Comparison of ENCODE assay signal across 8 mouse cellular contexts in the genomic region with DNA sequence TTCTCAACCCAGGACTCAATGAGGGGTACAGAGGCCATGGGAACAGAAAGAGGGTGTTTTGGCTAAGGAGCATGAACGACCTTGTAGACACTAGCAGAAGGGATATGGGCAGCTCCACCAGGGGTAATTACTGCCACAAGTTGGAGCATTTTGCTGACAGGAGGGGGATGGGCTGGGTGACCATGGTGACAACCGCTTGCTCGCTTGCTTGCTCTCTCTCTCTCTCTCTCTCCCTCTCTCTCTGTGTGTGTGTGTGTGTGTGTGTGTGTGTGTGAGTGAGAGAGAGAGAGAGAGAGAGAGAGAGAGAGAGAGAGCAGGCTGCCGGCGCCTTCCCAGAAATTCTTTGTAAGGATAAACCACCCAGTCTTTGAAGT.
DNase-seq lines count a peak whose midpoint lies in the region; ATAC-seq and TF ChIP-seq lines count a peak whose summit lies in the region.

No protein-coding gene starts in this region.

- no peak overlapping the region for H3K4me2 ChIP-seq in lung, embryonic 15.5 days
- no peak overlapping the region for H3K4me2 ChIP-seq in embryonic facial prominence, embryonic 14.5 days (ENCODE audit: low read depth, low read length)
- H3K4me2 ChIP-seq in midbrain, embryonic 15.5 days = peak overlapping the region; percentile 15

- H3K27ac ChIP-seq in lung, embryonic 15.5 days = 0 out of 2 replicates have a peak overlapping the region, but pooled peaks have one; percentile 36
- peak overlapping the region; percentile 68; the same call in 1 of the 2 replicates for H3K27ac ChIP-seq in embryonic facial prominence, embryonic 14.5 days (replicated peaks; ENCODE audit: low read depth, low read length)
- no peak overlapping the region; the same call in 1 of the 2 replicates for H3K27ac ChIP-seq in kidney, adult 2 months (ENCODE audit: insufficient read depth, low read depth, low read length)
- H3K27ac ChIP-seq in midbrain, embryonic 15.5 days = peak overlapping the region; percentile 57

- no peak for TF ChIP-seq CTCF in kidney, adult 2 months (conservative IDR thresholded peaks at IDR 0.05; ENCODE audit: insufficient read depth, insufficient read length, low read depth, low read length)

- H3K36me3 ChIP-seq in lung, embryonic 15.5 days = no peaks in the 10 kb centered on the region
- H3K36me3 ChIP-seq in embryonic facial prominence, embryonic 14.5 days (ENCODE audit: control insufficient read depth, insufficient read depth, low read length) = no peaks in the 10 kb centered on the region
- H3K36me3 ChIP-seq in kidney, adult 2 months (ENCODE audit: control insufficient read depth, insufficient read depth, low read length) = no peaks in the 10 kb centered on the region
- H3K36me3 ChIP-seq in midbrain, embryonic 15.5 days (replicated peaks) = no peaks in the 10 kb centered on the region

- peaks cover 53% of the 10 kb centered on the region for H3K4me1 ChIP-seq in lung, embryonic 15.5 days
- peaks cover 18% of the 10 kb centered on the region for H3K4me1 ChIP-seq in embryonic facial prominence, embryonic 14.5 days (ENCODE audit: control insufficient read depth, insufficient read depth, low read length)
- peaks cover 36% of the 10 kb centered on the region for H3K4me1 ChIP-seq in kidney, adult 2 months (ENCODE audit: control insufficient read depth, insufficient read depth, low read length)
- H3K4me1 ChIP-seq in midbrain, embryonic 15.5 days = peaks cover 24% of the 10 kb centered on the region

- no peaks in the 10 kb centered on the region for H3K27me3 ChIP-seq in lung, embryonic 15.5 days
- no peaks in the 10 kb centered on the region for H3K27me3 ChIP-seq in embryonic facial prominence, embryonic 14.5 days (replicated peaks; ENCODE audit: control insufficient read depth, insufficient read depth, low read length)
- no peaks in the 10 kb centered on the region for H3K27me3 ChIP-seq in kidney, adult 2 months (replicated peaks; ENCODE audit: control insufficient read depth, insufficient read depth, low read length)
- H3K27me3 ChIP-seq in midbrain, embryonic 15.5 days (replicated peaks) = no peaks in the 10 kb centered on the region

- H3K9ac ChIP-seq in lung, embryonic 15.5 days = no peak overlapping the region
- no peak overlapping the region for H3K9ac ChIP-seq in embryonic facial prominence, embryonic 14.5 days (ENCODE audit: low read depth, low read length)
- no peak overlapping the region for H3K9ac ChIP-seq in midbrain, embryonic 15.5 days

- no peak overlapping the region for H3K4me3 ChIP-seq in lung, embryonic 15.5 days
- no peak overlapping the region for H3K4me3 ChIP-seq in embryonic facial prominence, embryonic 14.5 days (ENCODE audit: low read depth, low read length)
- no peak overlapping the region for H3K4me3 ChIP-seq in kidney, adult 2 months (ENCODE audit: insufficient read depth, low read depth, low read length)
- no peak overlapping the region for H3K4me3 ChIP-seq in midbrain, embryonic 15.5 days

- ATAC-seq in lung, embryonic 15.5 days (ENCODE audit: borderline replicate concordance, extremely low read depth, low FRiP score, low TSS enrichment) = no peak; the same call in 1 of the 2 replicates
- peak; percentile 8; the same call in 1 of the 2 replicates for ATAC-seq in embryonic facial prominence, embryonic 14.5 days (ENCODE audit: low read depth)
- ATAC-seq in midbrain, embryonic 15.5 days (replicated peaks) = peak; percentile 57
- no peak for ATAC-seq in erythroid progenitor cell, adult 5-6 weeks (replicated peaks; ENCODE audit: low FRiP score, poor library complexity, severe bottlenecking)

- 10% methylated on average over 5 of the region's 5 CpGs for WGBS in lung, embryonic 15.5 days
- 14% methylated on average over 5 of the region's 5 CpGs for WGBS in embryonic facial prominence, embryonic 14.5 days
- WGBS in kidney, adult 2 months = 48% methylated on average over 5 of the region's 5 CpGs
- WGBS in midbrain, embryonic 15.5 days = 3% methylated on average over 5 of the region's 5 CpGs

- DNase-seq in lung, postnatal 25 days (ENCODE audit: low spot score) = no peak
- DNase-seq in embryonic facial prominence, embryonic 14.5 days (ENCODE audit: low spot score) = peak; percentile 73
- DNase-seq in kidney, adult 2 months = peak; percentile 59
- no peak for DNase-seq in cerebellum, adult 9-11 months
- DNase-seq in layer of hippocampus, adult 11-12 months (ENCODE audit: low spot score) = no peak

- H3K9me3 ChIP-seq in lung, embryonic 15.5 days = no peaks in the 10 kb centered on the region
- H3K9me3 ChIP-seq in embryonic facial prominence, embryonic 14.5 days (ENCODE audit: control insufficient read depth, low read length) = no peaks in the 10 kb centered on the region
- H3K9me3 ChIP-seq in midbrain, embryonic 15.5 days = no peaks in the 10 kb centered on the region

- TF ChIP-seq POLR2A in kidney, adult 2 months (IDR thresholded peaks at IDR 0.05; ENCODE audit: low read depth, low read length) = no peak

Comparison
In these comparisons a context has a peak if more than half of its experiments do, and no peak if none do; other contexts are left out.
1. ATAC-seq: peak in embryonic facial prominence, embryonic 14.5 days (single experiment) and midbrain, embryonic 15.5 days (single experiment); none in lung, embryonic 15.5 days (single experiment) and erythroid progenitor cell, adult 5-6 weeks (single experiment).
2. DNase-seq: peak in embryonic facial prominence, embryonic 14.5 days (single experiment) and kidney, adult 2 months (single experiment); none in lung, postnatal 25 days (single experiment), cerebellum, adult 9-11 months (single experiment) and layer of hippocampus, adult 11-12 months (single experiment).